Comparison of ENCODE assay signal across 25 mouse cellular contexts in genomic region chr6:108910330-108910729, GRCm38 (mm10).
DNase-seq lines count a peak whose midpoint lies in the region; ATAC-seq and TF ChIP-seq lines count a peak whose summit lies in the region.
"Had no signal": no experiment of that assay in that cellular context is flagged by ENCODE, and none has a peak within 500 bp of the region (broad histone marks: within the 10 kb centered on the region; RNA-seq: fewer than 3 reads in every experiment).

No protein-coding gene starts in this region.

- TF ChIP-seq EP300 in MEL (IDR thresholded peaks at IDR 0.05; ENCODE audit: low read depth in 1 of 2, low read length in 2 of 2), result no peak

- ATAC-seq in granulocyte monocyte progenitor cell, adult 5-6 weeks (replicated peaks; ENCODE audit: poor library complexity, severe bottlenecking), result peak; percentile 76
- ATAC-seq in megakaryocyte progenitor cell, adult 5-6 weeks (replicated peaks; ENCODE audit: poor library complexity), result peak; percentile 57; the same call in 1 of the 2 replicates
- ATAC-seq in hindbrain, postnatal 0 days, result no peak
- ATAC-seq: CD4-positive, CD25-positive, alpha-beta regulatory T cell, adult 4 months; forebrain, embryonic 15.5 days; forebrain, postnatal 0 days had no signal

- no peak overlapping the region for H3K4me2 ChIP-seq in hindbrain, postnatal 0 days (ENCODE audit: low read depth, low read length)
- H3K4me2 ChIP-seq: embryonic facial prominence, embryonic 13.5 days; embryonic facial prominence, embryonic 15.5 days; forebrain, embryonic 12.5 days; forebrain, embryonic 15.5 days had no signal

- no peak for TF ChIP-seq CTCF in MEL (IDR thresholded peaks at IDR 0.05 in 2 of 3, conservative IDR thresholded peaks at IDR 0.05 in 1 of 3; ENCODE audit: control insufficient read depth in 1 of 3, insufficient read depth in 1 of 3, low read depth in 2 of 3, low read length in 3 of 3, poor library complexity in 1 of 3, severe bottlenecking in 1 of 3)
- TF ChIP-seq CTCF in hindbrain, postnatal 0 days (IDR thresholded peaks at IDR 0.05; ENCODE audit: low read depth), result no peak

- no peak overlapping the region for H3K9ac ChIP-seq in MEL (ENCODE audit: control insufficient read depth, low read depth, low read length, poor library complexity, severe bottlenecking)
- no peak overlapping the region for H3K9ac ChIP-seq in hindbrain, postnatal 0 days (replicated peaks; ENCODE audit: low read length)
- H3K9ac ChIP-seq: embryonic facial prominence, embryonic 13.5 days; embryonic facial prominence, embryonic 15.5 days; forebrain, embryonic 12.5 days; forebrain, embryonic 15.5 days; forebrain, postnatal 0 days had no signal

- H3K27me3 ChIP-seq in MEL (ENCODE audit: control insufficient read depth in 1 of 2, insufficient read depth in 2 of 2, low read length in 2 of 2), result no peaks in the 10 kb centered on the region
- no peaks in the 10 kb centered on the region for H3K27me3 ChIP-seq in embryonic facial prominence, embryonic 10.5 days (replicated peaks; ENCODE audit: low read depth, poor library complexity, severe bottlenecking)
- no peaks in the 10 kb centered on the region for H3K27me3 ChIP-seq in hindbrain, postnatal 0 days (ENCODE audit: insufficient read depth, low read length)
- H3K27me3 ChIP-seq: CH12.LX; embryonic facial prominence, embryonic 13.5 days; embryonic facial prominence, embryonic 15.5 days; forebrain, embryonic 12.5 days; forebrain, embryonic 15.5 days had no signal

- H3K79me2 ChIP-seq in MEL (ENCODE audit: control insufficient read depth, insufficient read depth, low read length, poor library complexity), result no peaks in the 10 kb centered on the region

- H3K36me3 ChIP-seq in MEL (ENCODE audit: control insufficient read depth in 1 of 2, insufficient read depth in 2 of 2, low read length in 2 of 2), result peaks cover 0 to 6% of the 10 kb centered on the region in 2 experiments; a peak in 2 of 4 replicates
- H3K36me3 ChIP-seq in embryonic facial prominence, embryonic 10.5 days (replicated peaks), result no peaks in the 10 kb centered on the region
- H3K36me3 ChIP-seq in hindbrain, postnatal 0 days (ENCODE audit: insufficient read depth, low read length), result no peaks in the 10 kb centered on the region
- H3K36me3 ChIP-seq: embryonic facial prominence, embryonic 13.5 days; embryonic facial prominence, embryonic 15.5 days; forebrain, embryonic 10.5 days; forebrain, embryonic 12.5 days; forebrain, embryonic 15.5 days; G1E had no signal

- no peaks in the 10 kb centered on the region for H3K9me3 ChIP-seq in MEL (replicated peaks; ENCODE audit: insufficient read depth, low read length)
- H3K9me3 ChIP-seq in embryonic facial prominence, embryonic 10.5 days, result no peaks in the 10 kb centered on the region
- no peaks in the 10 kb centered on the region for H3K9me3 ChIP-seq in hindbrain, postnatal 0 days (ENCODE audit: low read length)
- H3K9me3 ChIP-seq: embryonic facial prominence, embryonic 13.5 days; embryonic facial prominence, embryonic 15.5 days; forebrain, embryonic 10.5 days; forebrain, embryonic 12.5 days; forebrain, embryonic 15.5 days; G1E had no signal

- no peak overlapping the region for H3K4me3 ChIP-seq in MEL (ENCODE audit: control insufficient read depth in 1 of 2, insufficient read depth in 1 of 2, low read depth in 2 of 2, low read length in 2 of 2)
- no peak overlapping the region for H3K4me3 ChIP-seq in embryonic facial prominence, embryonic 10.5 days
- no peak overlapping the region for H3K4me3 ChIP-seq in hindbrain, postnatal 0 days (ENCODE audit: low read length)
- H3K4me3 ChIP-seq: embryonic facial prominence, embryonic 13.5 days; embryonic facial prominence, embryonic 15.5 days; erythroblast, embryonic 14.5 days; forebrain, embryonic 10.5 days; forebrain, embryonic 12.5 days; forebrain, embryonic 15.5 days had no signal

- no peak for TF ChIP-seq RAD21 in MEL (IDR thresholded peaks at IDR 0.05; ENCODE audit: low read depth, low read length)

- no peak for DNase-seq in MEL (ENCODE audit: low read depth, low spot score)
- DNase-seq in embryonic facial prominence, embryonic 10.5 days (ENCODE audit: low spot score), result no peak
- no peak for DNase-seq in hindbrain, postnatal 0 days (ENCODE audit: low spot score)
- DNase-seq: adrenal gland, adult 2 months; adrenal gland, postnatal 10 days; adrenal gland, postnatal 25 days; B cell, adult 2 months; cerebellum, adult 11 months; cerebellum, adult 18-20 months; cerebellum, adult 8-10 months; cerebellum, adult 9-11 months; cerebellum, postnatal 14 days; cerebellum, postnatal 36 days; forebrain, postnatal 0 days had no signal

- no peak overlapping the region for H3K27ac ChIP-seq in MEL (ENCODE audit: control insufficient read depth, low read depth, low read length)
- no peak overlapping the region for H3K27ac ChIP-seq in embryonic facial prominence, embryonic 10.5 days (replicated peaks)
- no peak overlapping the region for H3K27ac ChIP-seq in hindbrain, postnatal 0 days
- H3K27ac ChIP-seq: embryonic facial prominence, embryonic 13.5 days; embryonic facial prominence, embryonic 15.5 days; forebrain, embryonic 12.5 days; forebrain, embryonic 15.5 days had no signal

- peaks cover 0 to 3% of the 10 kb centered on the region in 2 experiments; a peak in 2 of 4 replicates for H3K4me1 ChIP-seq in MEL (ENCODE audit: control insufficient read depth in 1 of 2, insufficient read depth in 2 of 2, low read length in 2 of 2)
- H3K4me1 ChIP-seq in embryonic facial prominence, embryonic 10.5 days, result no peaks in the 10 kb centered on the region
- H3K4me1 ChIP-seq in hindbrain, postnatal 0 days (ENCODE audit: insufficient read depth, low read length), result no peaks in the 10 kb centered on the region
- H3K4me1 ChIP-seq: embryonic facial prominence, embryonic 13.5 days; embryonic facial prominence, embryonic 15.5 days; forebrain, embryonic 12.5 days; forebrain, embryonic 15.5 days had no signal

- no peak for TF ChIP-seq POLR2A in MEL (IDR thresholded peaks at IDR 0.05; ENCODE audit: control insufficient read depth in 1 of 2, insufficient read depth in 1 of 2, low read depth in 1 of 2, low read length in 2 of 2, poor library complexity in 1 of 2)

- WGBS in embryonic facial prominence, embryonic 10.5 days, result 91% methylated on average over 1 of the region's 1 CpGs
- 97% methylated on average over 1 of the region's 1 CpGs for WGBS in hindbrain, postnatal 0 days

TF ChIP-seq in MEL, 35 proteins besides CTCF, POLR2A, EP300 and RAD21:
- TF ChIP-seq GATA1 (IDR thresholded peaks at IDR 0.05; ENCODE audit: low read depth, low read length) (0 out of 2 replicates have a peak, but pooled peaks have one; percentile 5), USF1 (IDR thresholded peaks at IDR 0.05; ENCODE audit: low read depth, low read length) (no peak), CHD1 (IDR thresholded peaks at IDR 0.05; ENCODE audit: low read depth, low read length) (no peak)
